Mouse (Mus musculus): ENCODE data around the gene Rpia. TPM values are rescaled to one million over a fixed set of nuclear protein-coding genes. Genes with fewer than 3 reads are reported as not detected.

Gene Rpia
- polyA plus RNA-seq, 1 experiment from 2014 or later, result 4.5 TPM

DNA sequence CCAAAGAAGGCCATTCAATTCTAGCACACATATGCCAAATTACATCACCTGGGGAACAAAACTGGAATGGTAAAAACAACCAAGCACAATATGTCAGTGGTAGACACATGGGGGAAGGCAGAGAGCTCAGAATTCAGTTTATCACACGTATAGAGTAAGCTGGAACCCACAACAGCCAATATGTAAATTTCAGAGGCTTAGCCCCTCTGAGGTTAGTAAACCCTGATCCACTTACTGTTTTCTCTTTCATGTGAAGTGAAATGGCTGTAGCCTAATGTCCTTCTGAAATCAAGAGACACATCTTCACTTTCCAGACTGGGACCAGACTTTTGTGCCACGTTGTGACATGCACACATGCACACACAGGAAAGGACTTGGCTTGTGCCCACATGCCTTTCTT, 73.3 kb downstream of the Rpia start:
- Histone ChIP-seq H3K36me3 (no peaks in the 10 kb centered on the region), H3K4me2 (no peak overlapping the region), H3K4me1 (replicated peaks) (peaks cover 24% of the 10 kb centered on the region), H3K9me3 (replicated peaks) (no peaks in the 10 kb centered on the region), H3K27me3 (no peaks in the 10 kb centered on the region; the same call in 1 of the 2 replicates), H3K27ac (no peak overlapping the region), H3K4me3 (replicated peaks) (no peak overlapping the region), H3K9ac (no peak overlapping the region)
- 60% methylated on average over 2 of the region's 2 CpGs for WGBS (ENCODE audit: insufficient replicate concordance)
- ATAC-seq (ENCODE audit: low read depth) (no peak), DNase-seq (no peak)

DNA sequence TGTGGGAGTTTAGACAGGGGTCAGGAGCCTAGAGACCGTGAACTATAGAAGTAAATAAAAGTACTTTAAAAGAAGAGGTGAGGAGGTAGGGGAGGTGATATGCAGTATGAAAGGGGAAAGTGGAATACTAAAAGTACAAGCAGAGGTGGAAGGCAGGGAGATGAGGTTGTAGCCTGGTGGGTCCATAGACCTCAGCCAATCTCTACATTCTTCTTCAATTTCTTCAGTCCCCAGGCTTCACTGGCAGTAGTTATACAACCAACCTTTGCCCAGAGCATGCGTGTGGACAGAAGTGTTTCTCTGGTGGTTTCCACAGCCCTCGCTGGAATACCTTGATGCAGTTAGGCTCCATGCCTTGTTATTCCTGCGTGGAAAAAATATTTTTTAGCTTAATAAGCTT, 73.9 kb downstream of the Rpia start:
- Histone ChIP-seq H3K4me2 (no peak overlapping the region), H3K27me3 (no peaks in the 10 kb centered on the region; the same call in 1 of the 2 replicates), H3K4me1 (replicated peaks) (peaks cover 29% of the 10 kb centered on the region), H3K9me3 (replicated peaks) (no peaks in the 10 kb centered on the region), H3K36me3 (no peaks in the 10 kb centered on the region), H3K27ac (no peak overlapping the region), H3K4me3 (replicated peaks) (no peak overlapping the region), H3K9ac (no peak overlapping the region)
- 79% methylated on average over 4 of the region's 4 CpGs for WGBS (ENCODE audit: insufficient replicate concordance)
- no peak for ATAC-seq (ENCODE audit: low read depth)
- DNase-seq, result no peak

DNA sequence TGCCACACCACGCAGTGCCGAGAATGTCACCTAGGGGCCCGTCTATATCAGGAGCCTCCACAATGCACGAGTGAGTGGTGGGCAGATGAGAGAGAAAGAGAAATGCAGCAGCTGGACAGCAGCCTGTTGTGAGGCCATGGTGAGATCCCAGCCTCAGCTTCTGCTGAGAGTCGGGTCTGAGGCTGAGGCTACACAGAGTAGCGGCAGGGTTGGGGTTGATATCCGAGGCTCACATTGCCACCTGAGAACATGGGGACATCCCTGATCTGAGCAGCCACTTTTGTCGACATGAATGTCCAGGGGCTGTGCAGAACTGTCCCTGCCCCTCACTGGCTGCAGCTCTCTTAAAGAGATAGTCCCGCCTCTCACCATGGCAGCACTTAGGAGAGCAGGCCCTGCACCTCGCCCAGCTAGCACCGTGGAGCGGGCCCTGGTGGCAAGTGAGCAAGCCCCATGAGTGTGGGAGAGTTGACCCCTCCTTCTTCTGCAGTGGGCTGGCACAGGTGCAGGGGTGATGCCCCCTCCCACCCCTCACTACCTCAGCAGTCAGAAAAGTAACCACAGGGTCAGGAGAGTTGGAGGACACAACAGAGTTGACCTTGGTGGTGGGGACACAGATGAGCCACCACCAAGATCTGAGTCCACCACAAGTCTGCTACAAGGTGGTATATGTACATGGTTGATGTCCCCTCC, 75.2 kb downstream of the Rpia start:
- no peak for DNase-seq
- Histone ChIP-seq H3K9ac (no peak overlapping the region), H3K9me3 (replicated peaks) (no peaks in the 10 kb centered on the region), H3K4me3 (replicated peaks) (no peak overlapping the region), H3K4me1 (replicated peaks) (peaks cover 29% of the 10 kb centered on the region), H3K27ac (peak overlapping the region; percentile 29), H3K36me3 (no peaks in the 10 kb centered on the region), H3K27me3 (no peaks in the 10 kb centered on the region; the same call in 1 of the 2 replicates), H3K4me2 (no peak overlapping the region)
- ATAC-seq (ENCODE audit: low read depth), result peak; percentile 30
- WGBS (ENCODE audit: insufficient replicate concordance), result 69% methylated on average over 12 of the region's 12 CpGs

Other genes starting within 250 kb of the Rpia start
- 3.4 and 3.5 TPM in 2 replicates for gene Eif2ak3, start 52.3 kb upstream of the Rpia start, polyA plus RNA-seq (2015; fragmentation: Nextera tagmentation; extraction: Ambion mirVana)
- gene Tex37, start 126.7 kb upstream of the Rpia start, polyA plus RNA-seq (2015; fragmentation: Nextera tagmentation; extraction: Ambion mirVana), result not detected in 2 replicates
- not detected in 2 replicates for gene Foxi3, start 164.3 kb upstream of the Rpia start, polyA plus RNA-seq (2015; fragmentation: Nextera tagmentation; extraction: Ambion mirVana)